ENCODE assay signal across 10 mouse cellular contexts in genomic region chr3:117866696-117867407, GRCm38 (mm10). TPM values are rescaled to one million over a fixed set of nuclear protein-coding genes. Genes with fewer than 3 reads are reported as not detected.
DNase-seq lines count a peak whose midpoint lies in the region; ATAC-seq and TF ChIP-seq lines count a peak whose summit lies in the region.
"Had no signal": no experiment of that assay in that cellular context is flagged by ENCODE, and none has a peak within 500 bp of the region (broad histone marks: within the 10 kb centered on the region; RNA-seq: fewer than 3 reads in every experiment).

No protein-coding gene starts in this region.

- H3K9me3 ChIP-seq in embryonic facial prominence, embryonic 14.5 days (ENCODE audit: control insufficient read depth, low read length) = no peaks in the 10 kb centered on the region
- no peaks in the 10 kb centered on the region for H3K9me3 ChIP-seq in heart, postnatal 0 days (replicated peaks; ENCODE audit: control insufficient read depth, low read length)
- H3K9me3 ChIP-seq: forebrain, embryonic 10.5 days had no signal

- no peak for TF ChIP-seq EP300 in heart, postnatal 0 days (IDR thresholded peaks at IDR 0.05; ENCODE audit: low read depth)

- ATAC-seq in embryonic facial prominence, embryonic 14.5 days (ENCODE audit: low read depth) = no peak
- no peak for ATAC-seq in heart, postnatal 0 days (ENCODE audit: insufficient read depth, low read depth)
- ATAC-seq: activated CD4-positive, CD25-positive, alpha-beta regulatory T cell, adult 4 months had no signal

- intact Hi-C loops in left cerebral cortex, adult 2 months (cut with DNase I) = no loop called here
- intact Hi-C loops in left cerebral cortex, postnatal 4 days (cut with DNase I) = no loop called here

- H3K4me3 ChIP-seq in left cerebral cortex, adult 2 months = peak overlapping the region; percentile 81
- H3K4me3 ChIP-seq in embryonic facial prominence, embryonic 14.5 days (ENCODE audit: low read depth, low read length) = no peak overlapping the region
- H3K4me3 ChIP-seq in heart, postnatal 0 days (ENCODE audit: low read depth, low read length) = peak overlapping the region; percentile 74
- H3K4me3 ChIP-seq: forebrain, embryonic 10.5 days had no signal

- H3K36me3 ChIP-seq in embryonic facial prominence, embryonic 14.5 days (ENCODE audit: control insufficient read depth, insufficient read depth, low read length) = no peaks in the 10 kb centered on the region
- no peaks in the 10 kb centered on the region for H3K36me3 ChIP-seq in heart, postnatal 0 days (replicated peaks; ENCODE audit: control insufficient read depth, insufficient read depth, low read length)
- H3K36me3 ChIP-seq: forebrain, embryonic 10.5 days had no signal

- H3K4me1 ChIP-seq in embryonic facial prominence, embryonic 14.5 days (ENCODE audit: control insufficient read depth, insufficient read depth, low read length) = 0 out of 2 replicates have a peak, but pooled peaks cover 6% of the 10 kb centered on the region
- peaks cover 31% of the 10 kb centered on the region for H3K4me1 ChIP-seq in heart, postnatal 0 days (ENCODE audit: control insufficient read depth, insufficient read depth)

- no peak overlapping the region for H3K9ac ChIP-seq in embryonic facial prominence, embryonic 14.5 days (ENCODE audit: low read depth, low read length)
- H3K9ac ChIP-seq in heart, postnatal 0 days (replicated peaks; ENCODE audit: low read depth, low read length) = peak overlapping the region; percentile 35

- no peak for DNase-seq in left cerebral cortex, adult 2 months (ENCODE audit: extremely low spot score in 1 of 2, low spot score in 2 of 2)
- DNase-seq in left cerebral cortex, postnatal 4 days = no peak
- peak; percentile 47 for DNase-seq in embryonic facial prominence, embryonic 14.5 days (ENCODE audit: low spot score)
- DNase-seq in heart, postnatal 0 days (ENCODE audit: low spot score) = peak; percentile 44
- peak; percentile 55 to 72 for DNase-seq in kidney, postnatal 36 days
- DNase-seq in right cerebral cortex, postnatal 10 days (ENCODE audit: low spot score in 2 of 2) = no peak
- DNase-seq in cerebellum, adult 8-10 months = no peak
- DNase-seq: thymus, postnatal 4 days had no signal

- WGBS in embryonic facial prominence, embryonic 14.5 days = 59% methylated on average over 12 of the region's 12 CpGs
- WGBS in heart, postnatal 0 days = 27% methylated on average over 12 of the region's 12 CpGs

- H3K4me2 ChIP-seq in embryonic facial prominence, embryonic 14.5 days (ENCODE audit: low read depth, low read length) = peak overlapping the region; percentile 74
- peak overlapping the region; percentile 79 for H3K4me2 ChIP-seq in heart, postnatal 0 days (ENCODE audit: low read depth, low read length)

- H3K27ac ChIP-seq in left cerebral cortex, adult 2 months = peak overlapping the region; percentile 19; the same call in 1 of the 2 replicates
- H3K27ac ChIP-seq in embryonic facial prominence, embryonic 14.5 days (replicated peaks; ENCODE audit: low read depth, low read length) = peak overlapping the region; percentile 40; the same call in 1 of the 2 replicates
- peak overlapping the region; percentile 38; the same call in 1 of the 2 replicates for H3K27ac ChIP-seq in heart, postnatal 0 days (ENCODE audit: low read depth)
- H3K27ac ChIP-seq: forebrain, embryonic 10.5 days had no signal

- TF ChIP-seq CTCF in left cerebral cortex, adult 2 months (IDR thresholded peaks at IDR 0.05) = no peak
- TF ChIP-seq CTCF in heart, postnatal 0 days (IDR thresholded peaks at IDR 0.05; ENCODE audit: low read depth) = no peak

- H3K27me3 ChIP-seq in embryonic facial prominence, embryonic 14.5 days (replicated peaks; ENCODE audit: control insufficient read depth, insufficient read depth, low read length) = no peaks in the 10 kb centered on the region
- no peaks in the 10 kb centered on the region for H3K27me3 ChIP-seq in heart, postnatal 0 days (ENCODE audit: control insufficient read depth, insufficient read depth, low read length)

RNA-seq across cellular contexts. Expression of gene Snx7, which starts 1.9 kb away (rescaled TPM):
- total RNA-seq in left cerebral cortex, adult 2 months (2021) = 10 to 100 TPM; 16.7 to 20.6 TPM
- total RNA-seq in left cerebral cortex, postnatal 4 days (2021) = 10 to 100 TPM; 39.3 to 46.7 TPM
- 42.4 and 47.1 TPM in 2 replicates for polyA plus RNA-seq in embryonic facial prominence, embryonic 14.5 days (2014; fragmentation: Nextera tagmentation; extraction: Ambion mirVana)
- 19.3 and 35.7 TPM in 2 replicates for total RNA-seq in heart, postnatal 0 days (2014; rRNA removed; ENCODE audit: low replicate concordance)
- polyA plus RNA-seq in heart, postnatal 0 days (2015; fragmentation: Nextera tagmentation; extraction: Ambion mirVana) = 26.7 and 28.5 TPM in 2 replicates
- polyA plus RNA-seq: activated CD4-positive, CD25-positive, alpha-beta regulatory T cell, adult 4 months had no signal

Comparison
In these comparisons a context has a peak if more than half of its experiments do, and no peak if none do; other contexts are left out.
1. DNase-seq: peak in embryonic facial prominence, embryonic 14.5 days (single experiment), heart, postnatal 0 days (single experiment) and kidney, postnatal 36 days (2 of 2); none in left cerebral cortex, adult 2 months (0 of 2), left cerebral cortex, postnatal 4 days (single experiment), right cerebral cortex, postnatal 10 days (0 of 2) and cerebellum, adult 8-10 months (single experiment).
2. Peak in every context shown above with its lines, with median percentiles within 50 percentile points of each other: H3K27ac ChIP-seq.